Mouse (Mus musculus) CD4-positive naive resting alpha-beta T cell, adult 76 days (primary cell): Measurements from ENCODE around the gene Gm6164. TPM values are rescaled to one million over a fixed set of nuclear protein-coding genes. Genes with fewer than 3 reads are reported as not detected.

Source experiments
- total RNA-seq: library from RNA; stranded (reverse); gene quantifications from one replicate; pipeline ENCODE4 v1.2.4, GENCODE M21; 2023

Gene Gm6164
- not detected for total RNA-seq

GRCm38 (mm10) chr7:20205507-20205906 is at the start of gene Gm6164:
Gene Gm6164 (minus strand): TSS chr7:20205607.

DNA sequence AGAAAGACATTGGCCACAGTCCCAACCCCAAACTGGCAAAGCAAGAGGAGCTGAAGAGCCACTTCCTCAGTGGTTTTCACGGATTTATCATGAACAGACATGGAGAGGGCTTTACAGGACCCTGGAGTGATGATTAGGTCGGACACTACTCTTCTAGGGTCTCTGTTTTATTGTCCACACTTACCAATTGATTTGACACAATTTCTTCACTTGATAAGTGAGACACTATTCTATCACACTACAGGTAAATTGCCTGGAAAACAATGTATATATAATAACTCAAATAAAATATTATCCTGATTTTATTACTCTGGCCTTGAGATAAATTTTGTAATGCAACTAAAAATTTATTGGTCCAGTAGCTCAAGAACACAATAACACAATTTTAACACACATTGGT is 28.3 kb upstream of the Gm6164 start, which contains the start of gene Gm4498:
TSS of gene Gm4498 (minus strand) at position 101 of the 400 bp plus-strand sequence.

DNA sequence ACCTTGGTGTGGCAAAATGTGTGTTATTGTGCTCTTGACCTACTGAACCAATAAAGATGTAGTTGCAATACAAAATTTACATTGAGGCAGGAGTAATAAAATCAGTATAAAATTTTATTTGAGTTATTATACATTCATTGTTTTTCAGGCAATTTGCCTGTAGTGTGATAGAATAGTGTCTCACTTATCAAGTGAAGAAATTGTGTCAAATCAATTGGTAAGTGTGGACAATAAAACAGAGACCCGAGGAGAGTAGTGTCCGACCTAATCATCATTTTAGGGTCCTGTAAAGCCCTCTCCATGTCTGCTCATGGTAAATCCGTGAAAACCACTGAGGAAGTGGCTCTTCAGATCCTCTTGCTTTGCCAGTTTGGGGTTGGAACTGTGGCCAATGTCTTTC is 12.0 kb downstream of the Gm6164 start, which contains the start of gene Vmn1r95:
TSS of gene Vmn1r95 (plus strand) at position 301 of the 400 bp plus-strand sequence.

GRCm38 (mm10) chr7:20168277-20168676 is 37.1 kb downstream of the Gm6164 start, which contains the start of gene Vmn1r94:
Gene Vmn1r94 (minus strand): TSS chr7:20168377.

Other genes with a start within 250 kb of the Gm6164 start
- not detected for gene Ceacam20, start 240.2 kb downstream of the Gm6164 start, total RNA-seq
- gene Nlrp9b, start 214.1 kb downstream of the Gm6164 start, total RNA-seq, result not detected
- not detected for gene Vmn1r91, start 105.9 kb downstream of the Gm6164 start, total RNA-seq
- gene Gm16442, start 83.0 kb downstream of the Gm6164 start, total RNA-seq, result not detected
- not detected for gene Vmn1r93, start 66.5 kb downstream of the Gm6164 start, total RNA-seq
- gene Vmn1r94, start 37.2 kb downstream of the Gm6164 start, total RNA-seq, result not detected
- not detected for gene Vmn1r95, start 11.9 kb downstream of the Gm6164 start, total RNA-seq
- not detected for gene Gm4498, start 28.2 kb upstream of the Gm6164 start, total RNA-seq
- not detected for gene Gm5890, start 57.2 kb upstream of the Gm6164 start, total RNA-seq
- gene Gm4133, start 128.5 kb upstream of the Gm6164 start, total RNA-seq, result not detected
- gene Gm5728, start 169.8 kb upstream of the Gm6164 start, total RNA-seq, result not detected
- gene Vmn1r100, start 212.3 kb upstream of the Gm6164 start, total RNA-seq, result not detected
- not detected for gene Vmn1r101, start 237.0 kb upstream of the Gm6164 start, total RNA-seq